Mouse (Mus musculus): Measurements from ENCODE around the gene Gm21987.
"Not testable (repeated sequence)": the region's sequence is repeated elsewhere in the genome, so short reads cannot be mapped to it uniquely, and the experiment has no call there.

The Gm21987 gene

DNA sequence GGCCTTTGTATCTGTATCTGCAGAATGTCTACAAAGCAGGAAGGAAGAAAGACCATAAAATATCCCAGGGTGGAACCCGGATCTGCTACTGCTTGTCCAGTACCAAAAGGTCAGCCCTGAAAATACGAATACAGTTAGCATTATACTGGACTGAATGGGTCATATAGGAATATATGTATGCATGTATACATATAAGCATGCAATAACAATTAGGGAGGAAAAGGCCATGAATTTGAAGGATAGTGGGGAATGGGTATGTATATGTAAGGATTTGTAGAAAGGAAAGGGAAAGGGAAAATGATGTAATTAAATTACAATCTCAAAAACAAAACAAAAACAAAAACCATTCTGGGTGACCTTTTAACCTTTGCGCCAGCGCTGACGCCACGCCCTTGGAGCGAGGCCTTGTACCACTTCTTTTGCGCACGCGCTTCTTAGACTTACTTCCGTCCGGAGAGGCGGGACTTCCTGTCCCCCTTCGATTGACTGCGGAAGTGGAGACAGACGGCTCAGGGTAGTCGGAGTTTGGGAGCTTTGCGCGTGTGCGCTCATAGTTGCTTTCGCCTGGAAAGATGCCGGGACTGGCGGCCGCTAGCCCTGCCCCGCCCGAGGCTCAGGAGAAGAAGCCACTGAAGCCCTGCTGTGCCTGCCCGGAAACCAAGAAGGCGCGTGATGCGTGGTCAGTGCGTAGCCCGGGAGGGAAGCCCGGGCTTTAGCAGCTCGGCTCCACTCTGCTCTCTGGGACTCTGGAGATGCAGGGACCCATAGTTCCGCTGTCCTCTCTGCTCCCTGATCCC, at the start of gene Gm21987, which contains the start of gene Cox17:
Gm21987 (plus strand) TSS at position 512 of the 797 bp plus-strand sequence.
Cox17 (plus strand) TSS at position 463 of the 797 bp plus-strand sequence.
- DNase-seq: peak; percentile 87 to 91

GRCm38 (mm10) chr16:38298410-38298809, 48.4 kb upstream of the Gm21987 start:
- DNase-seq: no peak

DNA sequence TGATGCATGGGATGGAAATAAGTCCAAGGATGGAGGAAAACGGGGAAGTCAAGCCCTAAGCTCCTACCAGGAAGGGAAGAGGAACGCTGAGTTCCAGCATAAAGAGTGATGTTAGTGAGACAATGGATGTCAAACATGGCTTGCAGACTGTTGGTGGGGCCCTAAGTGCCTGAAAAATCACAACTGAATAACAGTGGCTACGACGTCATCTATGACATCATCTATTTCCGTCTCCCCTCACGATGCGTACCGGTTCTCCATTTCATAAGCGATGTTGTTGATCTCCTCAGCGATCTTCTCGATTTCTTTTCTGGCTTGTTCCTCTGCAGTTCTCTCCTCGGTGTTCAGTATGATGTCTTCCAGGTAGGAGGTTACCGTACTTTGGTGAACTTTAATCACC, 44.5 kb upstream of the Gm21987 start:
- no peak for DNase-seq

- DNase-seq: no peak
Observed at GRCm38 (mm10) chr16:38304460-38305194, 42.2 kb upstream of the Gm21987 start.

DNA sequence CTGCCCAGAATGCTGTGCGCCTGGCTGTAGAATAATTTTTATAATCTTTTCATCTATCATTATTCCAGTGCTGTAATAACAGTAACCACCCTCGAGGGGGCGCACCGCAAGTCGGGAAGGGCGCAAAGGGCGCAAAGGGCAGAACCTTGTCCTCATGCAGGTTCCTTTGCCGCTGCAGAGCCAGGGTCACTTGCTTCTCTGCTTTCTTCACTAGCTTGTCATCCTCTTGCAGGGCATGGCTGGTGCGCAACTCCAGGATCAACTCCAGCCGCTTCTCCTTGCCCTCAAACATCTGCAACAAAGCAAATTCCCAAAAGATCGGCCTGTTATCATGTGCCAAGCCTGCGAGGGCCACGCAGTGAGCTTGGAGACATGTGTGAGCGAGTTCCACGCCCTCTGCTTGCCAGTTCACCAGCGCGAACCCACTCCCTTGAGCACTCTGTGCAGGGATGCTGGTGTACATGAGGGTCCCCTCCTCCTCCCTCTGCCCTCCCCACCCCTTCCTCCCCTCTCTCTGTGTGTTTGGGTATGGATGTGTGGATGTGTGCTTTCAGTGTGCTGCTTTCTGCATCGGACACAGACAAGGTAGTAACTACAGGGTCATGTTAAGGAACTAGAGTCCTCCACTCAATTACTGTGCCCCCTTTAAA, 40.1 kb upstream of the Gm21987 start:
- peak; percentile 8 to 9 for DNase-seq

GRCm38 (mm10) chr16:38307221-38307605, 39.6 kb upstream of the Gm21987 start:
- no peak for DNase-seq

- no peak for DNase-seq
Observed at GRCm38 (mm10) chr16:38307651-38308050, 39.2 kb upstream of the Gm21987 start.

GRCm38 (mm10) chr16:38308195-38308594, 38.6 kb upstream of the Gm21987 start:
- no peak for DNase-seq

GRCm38 (mm10) chr16:38318492-38318891, 28.3 kb upstream of the Gm21987 start:
- no peak for DNase-seq

DNA sequence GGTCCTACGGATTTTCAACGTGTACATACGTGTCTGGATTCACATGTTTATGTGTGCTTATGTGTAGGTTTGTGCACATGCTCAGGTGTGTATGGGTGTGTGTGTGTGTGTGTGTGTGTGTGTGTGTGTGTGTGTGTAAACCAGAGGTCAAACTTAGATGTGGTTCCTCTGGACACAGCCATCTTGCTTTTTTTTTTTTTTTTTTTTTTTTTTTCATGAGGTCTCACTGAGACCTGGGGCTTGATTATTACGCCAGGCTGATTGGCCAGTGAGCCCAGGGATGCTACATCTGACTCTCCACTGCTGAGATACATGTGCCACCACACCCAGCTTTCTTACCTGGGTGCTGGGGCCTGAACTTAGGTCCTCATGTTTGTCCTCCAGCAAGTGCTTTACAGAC, 27.8 kb upstream of the Gm21987 start:
- no peak for DNase-seq

- DNase-seq: peak; percentile 45 to 48
Observed at GRCm38 (mm10) chr16:38321452-38321935, 25.3 kb upstream of the Gm21987 start.

DNA sequence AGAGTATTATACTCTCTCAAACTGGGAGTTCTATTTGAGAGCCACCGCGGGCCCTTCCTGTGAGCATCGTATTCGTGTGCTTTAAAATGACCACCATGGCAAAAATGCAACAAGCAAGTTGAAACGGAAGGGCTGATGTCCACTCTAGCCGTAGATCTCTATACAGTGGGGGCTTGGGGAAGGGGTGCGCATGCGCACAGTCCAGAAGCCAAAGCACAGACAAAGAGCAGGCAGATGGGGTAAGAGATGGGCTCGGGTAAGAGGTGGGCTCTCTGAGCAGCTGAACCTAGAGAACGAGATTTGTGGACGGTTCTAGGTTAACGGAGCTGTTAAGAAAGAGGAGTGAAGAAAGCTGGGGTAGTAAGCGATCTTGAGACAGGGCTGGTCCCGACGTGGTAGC, 22.5 kb upstream of the Gm21987 start:
- no peak for DNase-seq

GRCm38 (mm10) chr16:38326778-38327397, 20.0 kb upstream of the Gm21987 start:
- DNase-seq: no peak

- no peak for DNase-seq
Observed at GRCm38 (mm10) chr16:38329340-38329739, 17.5 kb upstream of the Gm21987 start.

DNA sequence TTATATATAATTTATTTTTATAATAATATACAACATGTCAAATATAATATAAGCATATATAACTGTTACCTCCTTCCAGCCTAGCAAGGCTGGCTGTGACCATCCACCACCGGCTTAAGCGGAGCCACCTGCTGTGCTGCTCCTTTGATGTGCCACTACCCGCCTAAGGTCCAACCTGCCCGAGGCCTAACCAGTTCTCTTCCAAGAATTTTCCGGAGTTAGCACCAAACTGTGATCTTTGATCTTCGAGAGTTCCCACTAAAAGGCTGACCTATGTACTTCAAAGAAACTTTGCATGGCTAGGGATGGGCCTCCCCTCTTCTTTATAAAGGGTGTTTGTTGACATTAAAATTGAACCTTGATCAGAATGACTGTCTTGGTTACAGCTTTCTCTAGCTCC, 12.4 kb upstream of the Gm21987 start:
- no peak for DNase-seq

GRCm38 (mm10) chr16:38338077-38338476, 8.8 kb upstream of the Gm21987 start:
- DNase-seq: not testable (repeated sequence)

GRCm38 (mm10) chr16:38341396-38342324, 5.2 kb upstream of the Gm21987 start, which contains the start of gene Maats1:
Maats1 (minus strand) TSS chr16:38342143.
- peak; percentile 44 to 52 for DNase-seq

GRCm38 (mm10) chr16:38344941-38345725, 1.7 kb upstream of the Gm21987 start:
- no peak for DNase-seq

GRCm38 (mm10) chr16:38347588-38347987, 748 bp downstream of the Gm21987 start:
- no peak for DNase-seq

DNA sequence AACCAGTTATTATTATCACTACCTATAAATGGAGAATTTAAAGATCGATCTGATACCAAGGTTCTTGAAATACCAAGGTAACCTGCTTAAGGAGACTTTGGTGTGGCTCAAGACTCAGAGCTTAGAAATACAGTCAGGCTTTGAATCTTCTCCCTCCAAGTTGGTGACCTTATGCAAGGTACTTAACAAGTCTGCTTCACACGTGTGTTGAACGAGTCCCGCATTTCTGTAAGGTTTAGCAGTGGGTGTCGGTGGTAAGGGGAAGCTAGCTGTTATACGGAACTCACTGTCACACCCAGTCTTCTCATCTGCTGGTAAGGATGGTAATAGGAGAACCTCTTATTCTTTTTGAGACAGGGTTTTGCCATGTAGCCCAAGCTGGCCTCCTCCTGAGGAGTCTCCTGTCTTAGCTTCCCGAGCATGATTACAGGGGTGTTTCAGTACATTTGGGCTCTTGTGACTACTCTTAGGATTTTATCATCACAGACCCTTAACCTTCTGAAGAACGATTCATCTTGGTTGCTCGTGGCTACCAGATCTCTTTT, 1.4 kb downstream of the Gm21987 start:
- no peak for DNase-seq

Measured in thymus, postnatal 36 days (tissue).